Mouse (Mus musculus) heart, postnatal 14 days (tissue): ENCODE measurements around the gene 2810408A11Rik. TPM values are rescaled to one million over a fixed set of nuclear protein-coding genes. Genes with fewer than 3 reads are reported as not detected.
A peak's percentile ranks its signal among the peaks of the same experiment; 100 is the strongest.

Source experiments
- DNase-seq, 2 experiments: peaks; one replicate each; pipeline ENCODE4 v3.0.0; 2021 to 2022
- intact Hi-C: fragments of 180-260 bp; cut with DNase I; formaldehyde crosslinking; loops from one replicate; pipeline ENCODE4 v1.15.1; 2025
- total RNA-seq, 2 experiments: library from RNA; stranded (reverse); gene quantifications; 2 replicates each; pipeline ENCODE4 v1.2.3; 2021

The 2810408A11Rik gene
- total RNA-seq, 2 experiments from 2014 or later: 0.95 to 1.1 TPM

DNA sequence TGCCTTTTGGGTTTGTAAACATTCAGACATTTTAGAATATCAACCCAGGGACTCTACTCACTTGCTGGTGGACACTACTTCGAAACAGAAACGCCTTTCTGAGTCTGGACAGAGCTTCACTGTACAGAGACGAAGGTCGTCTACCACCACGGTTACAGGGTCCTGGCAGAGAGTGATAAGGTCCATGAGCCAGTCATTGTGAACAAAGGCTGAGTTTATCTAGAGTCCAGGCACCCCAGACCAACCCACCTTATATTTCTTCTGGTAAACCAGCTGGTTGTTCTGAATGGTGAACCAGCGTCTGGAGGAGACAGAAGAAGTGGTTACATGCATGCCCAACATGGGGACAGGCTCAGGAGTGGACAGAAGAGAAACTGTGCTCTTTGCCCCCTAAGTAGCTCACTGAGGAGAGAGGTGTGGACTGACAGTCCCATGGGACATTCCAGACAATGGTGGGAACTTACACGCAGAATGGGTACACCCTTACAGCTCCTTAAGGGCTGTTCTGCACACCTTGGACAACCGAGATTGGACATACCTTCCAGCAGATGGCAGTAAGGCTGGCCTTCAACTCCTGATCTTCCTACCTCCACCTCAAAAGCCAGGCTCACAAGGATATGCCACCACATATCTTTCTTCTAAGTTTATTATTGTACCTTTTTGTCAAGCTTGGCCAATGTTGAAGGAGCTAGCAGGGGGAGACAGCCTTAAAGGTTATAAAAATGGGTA lies 13.7 kb downstream of the 2810408A11Rik start:
- intact Hi-C loops: no loop called here
- no peak for DNase-seq

DNA sequence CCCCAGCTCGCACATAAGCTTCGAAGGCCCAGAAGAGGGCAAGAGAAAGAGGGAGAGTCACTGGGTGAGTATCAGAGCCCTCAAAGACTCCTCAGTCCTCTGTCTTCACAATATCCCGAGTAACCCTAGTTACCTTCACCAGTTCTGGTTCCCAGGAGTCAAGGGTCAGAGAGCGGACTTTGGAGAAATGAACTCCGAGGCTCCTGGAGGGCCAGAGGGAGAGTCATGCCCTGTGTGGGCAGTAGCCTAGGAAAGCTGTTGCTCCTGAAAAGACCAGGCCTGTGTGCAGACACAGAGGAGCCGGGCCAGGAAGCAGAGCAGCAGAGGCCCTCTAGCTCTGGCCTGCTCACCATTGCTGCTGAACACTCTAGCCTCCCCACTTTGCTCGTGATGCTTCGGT lies 16.1 kb downstream of the 2810408A11Rik start:
- intact Hi-C loops: no loop called here

GRCm38 (mm10) chr11:69884240-69884639 lies 16.5 kb downstream of the 2810408A11Rik start:
- intact Hi-C loops: no loop called here
- no peak for DNase-seq

More for the DNA sequence above, 16.1 kb downstream of the 2810408A11Rik start:
- DNase-seq: no peak

DNA sequence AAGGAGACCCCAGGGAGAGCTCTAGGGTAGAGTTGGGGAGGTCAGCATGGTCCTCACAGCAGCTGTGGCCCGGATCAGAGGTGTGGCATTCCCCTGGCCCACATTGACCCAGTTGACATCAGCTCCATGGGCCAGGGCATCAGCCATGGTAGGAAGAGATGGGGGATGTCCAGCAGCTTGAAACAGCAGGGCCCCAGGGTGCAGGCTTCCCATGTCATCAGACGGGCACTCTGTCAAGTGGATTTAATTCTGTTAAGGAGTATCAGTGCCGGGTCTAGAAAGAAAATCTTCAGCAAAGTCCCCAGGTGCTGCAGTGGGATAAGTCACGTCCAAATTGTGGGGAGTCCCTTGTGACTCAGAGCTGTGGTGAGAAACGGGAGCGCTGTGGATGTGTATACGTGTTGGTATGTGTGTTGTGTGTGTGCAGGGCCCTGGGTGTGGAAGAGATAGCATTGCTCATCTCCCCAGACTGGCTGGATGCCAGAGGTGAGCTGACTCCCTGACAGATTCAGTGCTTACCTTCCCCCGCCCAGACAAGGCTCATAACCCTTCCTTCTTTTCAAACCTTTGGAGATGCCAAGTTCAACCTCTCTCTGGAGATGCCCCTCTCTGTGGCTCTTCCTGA lies 17.1 kb downstream of the 2810408A11Rik start:
- no peak for DNase-seq

GRCm38 (mm10) chr11:69883066-69883465 lies 17.7 kb downstream of the 2810408A11Rik start:
- DNase-seq: peak in 1 of 2 experiments; percentile 43
- intact Hi-C loops: no loop called here

More for the DNA sequence above, 17.1 kb downstream of the 2810408A11Rik start:
- intact Hi-C loops: no loop called here

DNA sequence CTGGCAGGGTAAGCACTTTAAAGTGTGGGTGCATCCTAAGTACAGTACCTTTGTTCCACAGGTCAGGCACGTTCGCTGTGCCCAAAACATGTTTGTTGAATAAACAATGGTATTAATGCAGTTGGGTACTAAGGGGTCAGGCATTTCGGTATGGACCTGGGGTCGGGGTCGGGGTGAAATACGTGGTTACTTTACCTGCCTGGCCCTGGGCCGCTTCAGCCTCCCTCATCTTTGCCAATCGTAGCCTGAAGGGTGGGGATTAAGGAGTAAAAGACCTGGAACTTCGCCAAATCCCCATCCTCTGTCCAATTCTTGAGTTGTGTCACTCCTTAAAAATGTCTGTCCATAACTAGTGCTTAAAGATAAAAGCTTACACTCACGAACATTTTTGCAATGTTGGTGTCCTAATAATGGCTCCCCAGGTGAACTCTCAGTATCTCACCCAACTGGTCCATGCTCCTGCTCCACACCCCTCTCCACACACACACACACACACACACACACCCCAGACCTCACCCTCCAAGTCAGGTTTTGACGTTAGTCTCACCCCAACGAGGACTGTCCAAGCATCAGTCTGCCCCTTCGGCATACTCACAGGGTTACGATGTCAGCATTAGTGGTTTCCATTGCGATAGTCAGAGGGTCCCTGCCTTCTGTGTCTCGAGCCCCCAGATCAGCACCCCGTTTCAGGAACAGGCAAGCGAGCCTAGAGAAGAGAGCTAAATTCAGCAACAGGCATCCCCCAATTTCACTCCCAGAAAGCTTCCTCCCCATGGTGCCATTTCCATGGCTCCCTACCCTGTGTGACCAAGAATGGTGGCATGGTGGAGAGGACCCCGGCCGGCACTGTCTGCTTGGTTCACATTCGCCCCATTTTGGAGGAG lies 18.8 kb downstream of the 2810408A11Rik start:
- no peak for DNase-seq
- intact Hi-C loops: loop anchor here (2.0 kb wide), 2 partner anchors 39 to 67 kb away; partner anchors contain the start of genes Eif5a and Slc2a4

GRCm38 (mm10) chr11:69880853-69881603 lies 19.8 kb downstream of the 2810408A11Rik start, which contains the start of gene Kctd11:
Kctd11 (minus strand) TSS chr11:69881406.
- intact Hi-C loops: loop anchor here (2.0 kb wide), 2 partner anchors 40 to 68 kb away; partner anchors contain the start of genes Eif5a and Slc2a4

DNA sequence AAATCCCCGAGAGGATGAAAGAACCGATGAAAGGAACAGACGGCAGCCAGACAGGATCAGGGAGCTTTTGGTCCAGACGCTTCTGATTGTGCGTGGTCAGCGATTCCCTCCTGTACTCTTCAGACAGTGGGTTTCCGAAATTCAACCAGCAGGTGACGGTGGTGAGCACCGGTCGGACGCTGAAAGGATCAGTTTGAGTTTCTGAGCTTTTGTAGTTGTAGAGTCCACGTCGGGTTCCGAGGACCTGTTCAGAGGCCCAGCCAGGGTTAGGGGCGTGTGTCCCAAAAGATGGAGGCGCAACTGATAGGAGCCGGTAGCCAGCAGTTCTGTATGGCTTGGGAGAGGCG lies 20.3 kb downstream of the 2810408A11Rik start:
- DNase-seq: peak in 1 of 2 experiments; percentile 76
- intact Hi-C loops: loop anchor here (2.0 kb wide), 2 partner anchors 40 to 68 kb away; partner anchors contain the start of genes Eif5a and Slc2a4

More at GRCm38 (mm10) chr11:69880853-69881603, 19.8 kb downstream of the 2810408A11Rik start, which contains the start of gene Kctd11:
- DNase-seq: peak; percentile 92

GRCm38 (mm10) chr11:69879711-69880110 lies 21.1 kb downstream of the 2810408A11Rik start:
- no peak for DNase-seq
- intact Hi-C loops: loop anchor here (2.0 to 5.0 kb wide), 5 partner anchors 41 to 197 kb away; partner anchors contain the start of genes Eif5a, Nlgn2, Senp3 and Slc2a4

DNA sequence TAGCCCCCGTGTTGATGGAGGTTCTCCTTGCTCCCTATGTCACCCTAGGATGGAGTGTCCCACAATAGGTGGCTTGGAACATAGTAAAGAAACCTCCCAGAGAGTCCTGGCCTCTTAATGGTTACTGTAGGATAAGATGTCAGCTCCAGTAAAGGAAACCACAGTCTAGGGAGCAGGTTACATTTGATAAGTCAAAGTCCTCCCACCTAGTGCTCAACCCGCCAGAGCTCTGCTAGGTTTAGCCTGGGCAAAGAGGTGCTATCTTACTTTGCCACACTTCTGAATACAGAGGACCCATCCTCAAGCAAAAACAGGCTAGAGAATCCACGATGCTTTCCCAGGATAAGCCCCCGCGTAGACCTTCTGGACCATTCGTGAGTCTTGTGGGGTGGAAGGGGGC lies 21.8 kb downstream of the 2810408A11Rik start:
- no peak for DNase-seq
- intact Hi-C loops: loop anchor here (5.0 kb wide), 3 partner anchors 42 to 197 kb away; partner anchors contain the start of genes Nlgn2, Senp3 and Tmem256

GRCm38 (mm10) chr11:69878399-69878798 lies 22.4 kb downstream of the 2810408A11Rik start:
- intact Hi-C loops: loop anchor here (5.0 kb wide), 3 partner anchors 41 to 196 kb away; partner anchors contain the start of genes Nlgn2, Senp3 and Tmem256
- DNase-seq: no peak

DNA sequence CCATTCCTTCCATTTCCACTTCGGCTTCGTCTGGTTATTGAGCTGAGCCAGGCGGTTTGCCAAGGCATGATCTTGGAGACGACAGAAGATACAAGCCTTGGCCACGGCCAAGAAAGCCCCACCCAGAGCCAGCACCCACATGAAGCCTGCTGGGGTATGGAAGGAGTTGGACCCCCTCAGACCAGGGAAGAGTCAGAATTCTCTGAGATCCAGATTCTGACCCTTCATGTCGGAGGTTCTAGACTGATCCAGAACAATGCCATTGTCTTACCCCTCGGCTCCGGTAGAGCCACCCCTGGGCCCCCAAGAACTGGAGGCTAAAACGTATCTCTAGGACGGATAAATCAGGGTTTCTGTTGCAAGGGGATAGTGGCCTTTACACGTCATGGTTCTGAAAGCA lies 22.9 kb downstream of the 2810408A11Rik start, which contains the start of gene Tmem95:
Gene Tmem95 (minus strand): TSS at position 141 of the 400 bp plus-strand sequence.
- DNase-seq: no peak
- intact Hi-C loops: loop anchor here (2.0 to 5.0 kb wide), 5 partner anchors 41 to 196 kb away; partner anchors contain the start of genes Nlgn2, Senp3 and Tmem256

DNA sequence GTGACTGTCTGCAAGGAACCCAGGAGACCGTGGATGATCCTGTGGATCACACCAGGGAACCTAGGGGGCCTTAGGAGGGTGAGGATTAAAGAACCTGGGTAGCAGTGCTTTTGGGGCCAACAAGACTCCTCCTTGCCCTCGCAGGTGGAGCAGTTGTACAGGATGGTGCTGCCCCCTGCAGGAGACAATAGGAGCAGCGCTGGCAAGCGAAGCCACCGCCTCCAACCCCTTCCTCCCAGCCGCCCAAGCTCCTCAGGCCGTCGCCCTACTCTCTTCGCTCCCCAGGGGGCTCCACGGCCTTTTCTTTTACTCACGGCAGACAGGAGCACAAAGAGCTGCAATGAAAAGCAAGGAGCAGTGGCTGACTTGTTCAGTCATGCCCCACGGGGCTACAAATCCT lies 23.9 kb downstream of the 2810408A11Rik start:
- intact Hi-C loops: loop anchor here (2.0 to 5.0 kb wide), 5 partner anchors 40 to 195 kb away; partner anchors contain the start of genes Nlgn2, Senp3 and Tmem256
- peak; percentile 89 to 93 for DNase-seq

DNA sequence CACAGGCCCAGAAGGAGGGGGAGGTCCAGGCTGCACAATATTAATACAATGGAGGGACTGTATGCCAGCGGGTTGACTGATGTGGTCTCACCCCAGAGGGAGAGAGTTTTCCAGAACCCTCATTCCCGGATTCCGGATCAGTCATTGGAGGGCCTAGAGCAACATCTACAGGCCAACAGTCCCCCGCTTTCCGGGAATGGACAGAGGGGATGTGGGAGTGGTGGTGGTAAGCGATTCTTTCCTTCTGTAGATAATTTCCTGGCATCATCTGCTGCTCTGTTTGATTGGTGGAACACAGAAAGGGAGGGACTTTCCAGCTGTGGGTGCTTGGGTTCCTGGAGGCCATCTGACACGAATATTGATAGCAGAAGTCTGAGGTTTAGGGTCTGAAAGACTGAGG lies 24.6 kb downstream of the 2810408A11Rik start:
- intact Hi-C loops: loop anchor here (2.0 to 5.0 kb wide), 5 partner anchors 39 to 194 kb away; partner anchors contain the start of genes Nlgn2, Senp3 and Tmem256
- peak; percentile 59 to 62 for DNase-seq

DNA sequence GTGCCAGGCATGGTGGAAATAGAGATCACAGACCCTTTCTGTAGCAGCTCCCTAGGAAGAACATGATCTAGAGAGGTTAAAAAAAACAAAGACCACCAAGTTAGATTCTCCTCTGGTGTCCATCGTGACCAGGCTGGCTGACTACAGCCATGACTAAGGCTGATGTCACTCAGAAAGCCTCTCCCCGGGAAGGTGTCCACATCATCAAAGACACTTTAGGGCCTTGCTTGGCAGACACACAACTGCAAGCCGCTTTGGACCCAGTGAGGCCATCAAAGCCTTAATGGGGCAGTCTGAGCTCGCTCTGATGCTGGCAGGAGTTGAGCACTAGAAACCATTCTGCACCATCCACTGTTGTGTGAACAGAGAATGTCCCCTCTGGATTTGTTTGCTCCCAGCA lies 28.3 kb downstream of the 2810408A11Rik start:
- intact Hi-C loops: no loop called here
- DNase-seq: no peak

GRCm38 (mm10) chr11:69871822-69872221 lies 29.0 kb downstream of the 2810408A11Rik start:
- no peak for DNase-seq
- intact Hi-C loops: no loop called here

GRCm38 (mm10) chr11:69870289-69871069 lies 30.3 kb downstream of the 2810408A11Rik start:
- intact Hi-C loops: no loop called here
- DNase-seq: no peak

GRCm38 (mm10) chr11:69867335-69867734 lies 33.5 kb downstream of the 2810408A11Rik start:
- intact Hi-C loops: no loop called here
- no peak for DNase-seq
